Mouse (Mus musculus): ENCODE data around the gene Dst.

DNA sequence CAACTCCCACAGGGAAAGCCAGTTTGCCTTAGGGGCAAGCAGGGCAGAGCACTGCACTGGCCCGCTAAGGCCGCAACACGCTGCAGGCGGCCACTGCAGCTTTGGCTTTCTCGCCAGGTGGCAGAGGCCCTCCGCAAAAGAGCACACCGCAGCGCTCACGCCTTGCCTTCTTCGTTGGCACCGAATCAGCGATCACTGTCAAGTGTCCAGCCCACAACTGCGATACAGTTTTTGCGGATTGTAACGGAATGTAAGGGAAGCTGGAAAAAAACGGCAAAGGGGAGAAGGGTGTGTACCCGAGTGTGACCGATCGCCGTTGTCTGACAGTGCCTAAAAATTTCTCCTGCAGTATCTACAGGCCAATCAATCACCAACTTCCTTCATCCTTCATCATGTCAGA is 1.1 kb upstream of the Dst start:
- TF ChIP-seq CTCF (IDR thresholded peaks at IDR 0.05; ENCODE audit: low read depth, low read length) (no peak), GATA2 (IDR thresholded peaks at IDR 0.05; ENCODE audit: borderline replicate concordance, low read depth, low read length) (no peak), TAL1 (conservative IDR thresholded peaks at IDR 0.05; ENCODE audit: low read depth, low read length) (no peak), POLR2AphosphoS5 (IDR thresholded peaks at IDR 0.05; ENCODE audit: insufficient replicate concordance, low read depth, low read length) (no peak)
